Mouse (Mus musculus): ENCODE measurements around the gene Fzd9. TPM values are rescaled to one million over a fixed set of nuclear protein-coding genes. Genes with fewer than 3 reads are reported as not detected.
A peak's percentile ranks its signal among the peaks of the same experiment; 100 is the strongest.

Fzd9 gene
- total RNA-seq (2012; rRNA removed): 9.4 and 18.2 TPM in 2 replicates

DNA sequence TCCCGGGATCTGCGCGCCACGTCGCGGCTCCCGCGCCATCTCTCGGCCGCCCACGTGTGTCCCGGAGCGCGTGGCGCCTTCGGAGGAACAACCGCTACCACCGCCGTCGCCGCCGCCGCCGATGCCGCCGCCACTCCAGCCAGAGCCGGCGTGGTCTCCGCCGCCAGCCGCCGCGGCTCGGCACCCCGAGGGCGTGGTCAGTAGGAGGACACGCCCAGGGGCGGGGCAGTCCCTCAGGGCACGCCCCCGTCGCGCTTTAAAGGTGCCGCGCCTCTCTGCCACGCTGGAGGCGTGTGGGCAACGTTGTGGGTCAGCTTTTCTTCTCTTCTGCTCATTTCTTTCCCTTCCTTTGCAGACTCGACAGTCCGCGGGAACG is at the start of gene Fzd9:
Fzd9 (minus strand) TSS at position 152 of the 376 bp plus-strand sequence.
- no peak for TF ChIP-seq CHD2 (IDR thresholded peaks at IDR 0.05; ENCODE audit: low read depth, low read length)
- TF ChIP-seq MAFK (IDR thresholded peaks at IDR 0.05; ENCODE audit: insufficient read depth, low read depth, low read length): no peak
- TF ChIP-seq ZC3H11A (IDR thresholded peaks at IDR 0.05; ENCODE audit: borderline replicate concordance, low read depth, low read length): no peak
- TF ChIP-seq ZNF384 (IDR thresholded peaks at IDR 0.05; ENCODE audit: low read depth, low read length): no peak
- TF ChIP-seq HCFC1 (IDR thresholded peaks at IDR 0.05; ENCODE audit: borderline replicate concordance, insufficient read depth, low read length): no peak
- in situ Hi-C loops (cut with MboI; ENCODE audit: low sequenced_read_pairs in 2 of 2, unreplicated experiment in 2 of 2): no loop called here
- Histone ChIP-seq H3K9me3 (ENCODE audit: control insufficient read depth, insufficient read depth, low read depth, low read length) (no peaks in the 10 kb centered on the region), H3K9ac (ENCODE audit: insufficient read depth, low read depth, low read length, poor library complexity, severe bottlenecking) (peak within 1 kb of the TSS; percentile 86), H3K4me3 (ENCODE audit: insufficient read depth in 1 of 2, low read depth in 1 of 2, low read length in 2 of 2, poor library complexity in 1 of 2, severe bottlenecking in 1 of 2) (peak within 1 kb of the TSS; percentile 79 to 83), H3K27ac (ENCODE audit: insufficient read depth, low read depth, low read length, poor library complexity, severe bottlenecking) (no peak within 1 kb of the TSS), H3K4me1 (ENCODE audit: control insufficient read depth in 2 of 2, insufficient read depth in 2 of 2, low read length in 2 of 2, poor library complexity in 1 of 2) (peaks cover 2 to 11% of the 10 kb centered on the region in 2 experiments; a peak in 2 of 4 replicates), H3K36me3 (ENCODE audit: control insufficient read depth, insufficient read depth, low read length, poor library complexity, severe bottlenecking) (peaks cover 10% of the 10 kb centered on the region; the same call in 1 of the 2 replicates)
- peak; percentile 60 for DNase-seq (ENCODE audit: low read depth, low spot score)

DNA sequence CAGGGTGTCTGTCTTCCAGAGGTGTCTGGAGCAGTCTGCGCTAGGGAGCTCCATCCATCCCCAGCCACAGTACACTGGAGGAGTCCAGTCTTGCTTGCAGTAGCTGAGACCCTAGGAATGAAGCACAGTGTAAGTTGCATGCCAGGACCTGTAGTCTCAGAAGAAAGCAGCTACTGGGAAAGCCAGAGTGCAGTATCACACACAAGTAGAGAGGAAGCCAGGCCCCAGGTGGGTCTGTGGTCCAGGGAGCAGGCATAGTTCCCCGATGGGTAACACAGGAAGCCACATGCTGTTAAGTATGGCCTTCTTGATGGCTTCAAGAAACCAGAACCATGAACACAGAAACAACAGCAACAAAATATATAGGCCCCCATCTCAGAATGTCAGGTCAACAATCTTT is 41.0 kb upstream of the Fzd9 start:
- DNase-seq (ENCODE audit: low read depth, low spot score): no peak

DNA sequence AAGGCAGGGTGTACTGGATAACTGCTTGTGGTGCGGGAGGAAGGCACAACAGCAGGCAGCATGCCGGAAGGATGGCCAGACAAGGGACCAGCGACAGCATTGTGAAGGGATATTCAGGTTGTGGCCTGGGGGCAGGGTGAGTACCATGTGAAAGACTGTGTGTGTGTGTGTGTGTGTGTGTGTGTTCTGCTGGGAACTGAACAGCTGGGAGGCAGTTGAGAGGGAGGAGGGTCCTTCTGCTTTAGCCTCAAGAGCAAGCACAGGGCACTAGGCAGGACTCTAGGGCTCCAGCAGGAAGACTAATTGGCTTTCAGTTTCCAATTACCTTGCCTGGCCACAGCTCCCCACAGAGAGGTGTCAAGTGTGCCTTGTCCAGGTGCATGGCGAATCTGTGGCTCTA is 40.2 kb upstream of the Fzd9 start:
- Histone ChIP-seq H3K4me1 (ENCODE audit: control insufficient read depth in 2 of 2, insufficient read depth in 2 of 2, low read length in 2 of 2, poor library complexity in 1 of 2) (0 out of 4 replicates have a peak, but pooled peaks cover 0 to 2% of the 10 kb centered on the region in 2 experiments), H3K4me3 (ENCODE audit: insufficient read depth in 1 of 2, low read depth in 1 of 2, low read length in 2 of 2, poor library complexity in 1 of 2, severe bottlenecking in 1 of 2) (no peak overlapping the region), H3K27ac (ENCODE audit: insufficient read depth, low read depth, low read length, poor library complexity, severe bottlenecking) (no peak overlapping the region), H3K36me3 (ENCODE audit: control insufficient read depth, insufficient read depth, low read length, poor library complexity, severe bottlenecking) (no peaks in the 10 kb centered on the region), H3K9me3 (ENCODE audit: control insufficient read depth, insufficient read depth, low read depth, low read length) (no peaks in the 10 kb centered on the region), H3K9ac (ENCODE audit: insufficient read depth, low read depth, low read length, poor library complexity, severe bottlenecking) (no peak overlapping the region)
- no peak for DNase-seq (ENCODE audit: low read depth, low spot score)
- in situ Hi-C loops (cut with MboI; ENCODE audit: low sequenced_read_pairs in 2 of 2, unreplicated experiment in 2 of 2): no loop called here
- TF ChIP-seq ZNF384 (IDR thresholded peaks at IDR 0.05; ENCODE audit: low read depth, low read length): no peak
- TF ChIP-seq ZC3H11A (IDR thresholded peaks at IDR 0.05; ENCODE audit: borderline replicate concordance, low read depth, low read length): no peak
- TF ChIP-seq CHD2 (IDR thresholded peaks at IDR 0.05; ENCODE audit: low read depth, low read length): no peak
- TF ChIP-seq MAFK (IDR thresholded peaks at IDR 0.05; ENCODE audit: insufficient read depth, low read depth, low read length): no peak
- no peak for TF ChIP-seq HCFC1 (IDR thresholded peaks at IDR 0.05; ENCODE audit: borderline replicate concordance, insufficient read depth, low read length)

More for the DNA sequence above, 41.0 kb upstream of the Fzd9 start:
- in situ Hi-C loops (cut with MboI; ENCODE audit: low sequenced_read_pairs in 2 of 2, unreplicated experiment in 2 of 2): no loop called here
- Histone ChIP-seq H3K36me3 (ENCODE audit: control insufficient read depth, insufficient read depth, low read length, poor library complexity, severe bottlenecking) (no peaks in the 10 kb centered on the region), H3K27ac (ENCODE audit: insufficient read depth, low read depth, low read length, poor library complexity, severe bottlenecking) (no peak overlapping the region), H3K4me1 (ENCODE audit: control insufficient read depth in 2 of 2, insufficient read depth in 2 of 2, low read length in 2 of 2, poor library complexity in 1 of 2) (0 out of 4 replicates have a peak, but pooled peaks cover 0 to 2% of the 10 kb centered on the region in 2 experiments), H3K9ac (ENCODE audit: insufficient read depth, low read depth, low read length, poor library complexity, severe bottlenecking) (no peak overlapping the region), H3K4me3 (ENCODE audit: insufficient read depth in 1 of 2, low read depth in 1 of 2, low read length in 2 of 2, poor library complexity in 1 of 2, severe bottlenecking in 1 of 2) (no peak overlapping the region), H3K9me3 (ENCODE audit: control insufficient read depth, insufficient read depth, low read depth, low read length) (no peaks in the 10 kb centered on the region)
- no peak for TF ChIP-seq ZC3H11A (IDR thresholded peaks at IDR 0.05; ENCODE audit: borderline replicate concordance, low read depth, low read length)
- TF ChIP-seq CHD2 (IDR thresholded peaks at IDR 0.05; ENCODE audit: low read depth, low read length): no peak
- TF ChIP-seq MAFK (IDR thresholded peaks at IDR 0.05; ENCODE audit: insufficient read depth, low read depth, low read length): no peak
- TF ChIP-seq HCFC1 (IDR thresholded peaks at IDR 0.05; ENCODE audit: borderline replicate concordance, insufficient read depth, low read length): no peak

DNA sequence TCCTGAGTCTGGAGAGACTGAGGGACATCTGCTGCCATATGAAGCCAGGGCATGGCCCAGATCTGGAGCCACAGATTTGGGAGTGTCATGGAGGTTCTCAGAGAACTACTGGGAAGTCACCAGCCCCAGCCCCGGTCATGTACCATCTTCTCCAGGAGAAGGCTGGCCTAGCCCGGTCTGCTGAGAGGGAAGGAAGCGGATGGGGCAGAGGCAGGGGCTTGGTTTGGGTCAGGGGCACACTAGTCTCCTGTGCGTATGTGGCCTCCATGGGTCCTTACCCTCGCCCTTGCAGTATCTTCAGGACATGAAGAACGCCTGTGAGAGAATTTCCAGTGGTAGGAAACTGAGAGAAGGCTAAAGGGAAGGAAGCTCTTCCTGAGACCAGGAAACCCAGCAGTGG is 39.7 kb upstream of the Fzd9 start:
- H3K4me1 ChIP-seq (ENCODE audit: control insufficient read depth in 2 of 2, insufficient read depth in 2 of 2, low read length in 2 of 2, poor library complexity in 1 of 2): 0 out of 4 replicates have a peak, but pooled peaks cover 0 to 2% of the 10 kb centered on the region in 2 experiments
- in situ Hi-C loops (cut with MboI; ENCODE audit: low sequenced_read_pairs in 2 of 2, unreplicated experiment in 2 of 2): no loop called here
- no peak for DNase-seq (ENCODE audit: low read depth, low spot score)
- no peaks in the 10 kb centered on the region for H3K9me3 ChIP-seq (ENCODE audit: control insufficient read depth, insufficient read depth, low read depth, low read length)
- H3K9ac ChIP-seq (ENCODE audit: insufficient read depth, low read depth, low read length, poor library complexity, severe bottlenecking): no peak overlapping the region
- H3K4me3 ChIP-seq (ENCODE audit: insufficient read depth in 1 of 2, low read depth in 1 of 2, low read length in 2 of 2, poor library complexity in 1 of 2, severe bottlenecking in 1 of 2): no peak overlapping the region
- TF ChIP-seq ZNF384 (IDR thresholded peaks at IDR 0.05; ENCODE audit: low read depth, low read length) (no peak), HCFC1 (IDR thresholded peaks at IDR 0.05; ENCODE audit: borderline replicate concordance, insufficient read depth, low read length) (no peak), CHD2 (IDR thresholded peaks at IDR 0.05; ENCODE audit: low read depth, low read length) (no peak), ZC3H11A (IDR thresholded peaks at IDR 0.05; ENCODE audit: borderline replicate concordance, low read depth, low read length) (no peak), MAFK (IDR thresholded peaks at IDR 0.05; ENCODE audit: insufficient read depth, low read depth, low read length) (no peak)
- no peak overlapping the region for H3K27ac ChIP-seq (ENCODE audit: insufficient read depth, low read depth, low read length, poor library complexity, severe bottlenecking)
- no peaks in the 10 kb centered on the region for H3K36me3 ChIP-seq (ENCODE audit: control insufficient read depth, insufficient read depth, low read length, poor library complexity, severe bottlenecking)
